Mouse (Mus musculus) MN1 (cell line): Measurements from ENCODE around the gene Cyp26b1.
A peak's percentile ranks its signal among the peaks of the same experiment; 100 is the strongest.

Source experiments
- DNase-seq: peaks from one replicate; pipeline ENCODE4 v3.0.0-alpha.2; 2016; ENCODE audit warnings: low spot score

Cyp26b1 gene

GRCm38 (mm10) chr6:84562948-84563347 lies 30.8 kb downstream of the Cyp26b1 start:
- DNase-seq, result no peak

GRCm38 (mm10) chr6:84561171-84561570 lies 32.5 kb downstream of the Cyp26b1 start:
- no peak for DNase-seq

- no peak for DNase-seq
Observed at GRCm38 (mm10) chr6:84549852-84550437, 43.8 kb downstream of the Cyp26b1 start.

DNA sequence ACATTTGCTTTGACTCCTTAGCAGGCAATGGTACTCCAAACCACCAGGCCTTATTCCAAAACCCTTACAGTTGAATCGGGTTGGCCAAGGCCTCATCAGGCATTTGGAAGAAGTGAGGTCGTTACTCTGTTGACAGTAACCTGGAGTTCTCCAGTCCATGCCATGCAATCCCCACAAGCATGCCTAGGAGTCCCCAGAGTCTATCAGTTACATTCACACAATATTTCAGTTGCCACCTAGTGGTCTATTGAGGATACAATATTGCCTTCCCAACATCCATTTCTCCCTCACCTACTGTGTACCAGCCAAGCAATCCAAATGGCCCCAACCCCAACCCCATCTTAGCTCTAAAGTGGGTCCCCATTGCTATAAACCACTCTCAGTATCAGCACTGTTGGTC lies 48.3 kb downstream of the Cyp26b1 start:
- DNase-seq, result peak; percentile 26

- DNase-seq, result no peak
Observed at GRCm38 (mm10) chr6:84544359-84544758, 49.3 kb downstream of the Cyp26b1 start.

DNA sequence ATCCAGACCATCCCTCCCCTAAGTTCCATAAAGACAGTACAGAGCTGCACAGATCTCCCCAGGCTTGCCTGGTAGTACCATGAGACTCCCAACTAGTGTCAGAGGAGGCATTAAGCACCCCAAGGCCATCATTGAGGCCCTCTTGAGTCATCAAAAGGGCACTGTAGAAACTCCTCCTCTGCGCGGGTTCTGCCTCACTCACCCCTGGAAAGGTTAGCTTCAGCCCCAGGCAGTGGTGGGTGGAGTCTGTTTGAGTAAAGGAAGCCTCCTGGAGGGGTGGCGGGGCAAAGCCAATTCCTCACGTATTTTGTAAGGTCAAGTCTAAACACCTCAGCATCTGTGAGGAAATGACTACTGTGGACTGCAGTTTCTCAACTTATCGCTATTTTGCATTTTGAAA lies 50.2 kb downstream of the Cyp26b1 start:
- no peak for DNase-seq

DNA sequence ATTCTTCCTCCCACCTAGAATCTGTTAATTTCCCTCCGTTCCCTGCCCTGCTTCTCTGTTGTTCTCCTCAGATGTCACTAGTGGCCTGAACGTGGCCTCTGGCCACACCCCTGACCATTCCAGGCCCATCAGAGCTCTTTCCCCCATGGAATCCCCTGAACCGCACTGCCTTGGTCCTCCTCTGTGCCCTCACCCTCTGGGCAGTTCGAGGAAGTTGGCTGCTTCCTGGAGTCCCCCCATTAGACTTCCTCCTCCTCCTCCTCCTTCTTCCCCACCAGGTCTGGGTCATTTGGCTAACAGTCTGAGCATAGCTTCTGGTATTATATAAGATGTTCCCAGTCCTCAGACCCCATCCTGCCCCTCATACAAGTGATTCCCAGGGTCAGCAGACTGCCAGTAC lies 53.8 kb downstream of the Cyp26b1 start:
- DNase-seq, result no peak

DNA sequence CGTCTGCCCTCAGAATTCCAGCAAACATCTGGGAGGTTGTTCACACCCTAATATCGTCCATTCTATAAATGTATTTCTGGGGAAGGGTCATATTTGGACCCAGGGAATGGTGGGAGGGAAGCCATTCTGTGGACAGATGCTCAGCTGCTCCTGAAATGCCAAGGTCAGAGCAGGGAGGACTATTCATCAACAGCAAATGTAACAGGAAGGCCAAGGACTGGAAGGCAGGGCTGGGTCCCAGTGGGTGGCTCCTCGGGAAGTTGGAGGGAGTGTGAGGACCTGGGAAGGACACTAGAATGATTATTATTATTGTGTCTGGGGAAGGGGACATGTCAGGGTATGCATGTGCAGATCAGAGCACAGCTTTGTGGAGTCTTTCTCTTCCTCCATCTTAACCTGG lies 55.0 kb downstream of the Cyp26b1 start:
- no peak for DNase-seq

- DNase-seq, result no peak
Observed at GRCm38 (mm10) chr6:84537611-84538197, 56.0 kb downstream of the Cyp26b1 start.

DNA sequence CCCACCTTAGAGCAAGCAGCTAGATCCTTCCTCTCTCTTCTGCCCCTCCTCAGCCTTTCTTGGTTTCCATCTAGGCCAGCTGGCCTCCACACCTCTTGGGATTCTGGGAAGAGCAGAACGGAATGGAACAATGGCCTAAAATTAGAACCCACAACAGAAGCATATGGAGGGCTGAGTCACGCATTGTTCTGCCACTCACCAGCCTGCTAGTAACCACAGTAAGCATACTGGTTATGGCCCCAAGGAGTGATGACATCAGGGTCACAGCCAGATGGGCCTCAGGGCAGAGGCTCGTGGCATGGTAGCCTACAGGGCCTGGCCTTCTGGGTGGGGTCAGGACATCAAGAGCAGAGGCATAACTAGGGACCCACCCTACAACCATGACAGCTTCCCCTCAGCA lies 58.8 kb downstream of the Cyp26b1 start:
- no peak for DNase-seq

GRCm38 (mm10) chr6:84529912-84530311 lies 63.8 kb downstream of the Cyp26b1 start:
- DNase-seq, result no peak

GRCm38 (mm10) chr6:84524901-84525601 lies 68.7 kb downstream of the Cyp26b1 start:
- DNase-seq, result no peak
